In the genomic region with DNA sequence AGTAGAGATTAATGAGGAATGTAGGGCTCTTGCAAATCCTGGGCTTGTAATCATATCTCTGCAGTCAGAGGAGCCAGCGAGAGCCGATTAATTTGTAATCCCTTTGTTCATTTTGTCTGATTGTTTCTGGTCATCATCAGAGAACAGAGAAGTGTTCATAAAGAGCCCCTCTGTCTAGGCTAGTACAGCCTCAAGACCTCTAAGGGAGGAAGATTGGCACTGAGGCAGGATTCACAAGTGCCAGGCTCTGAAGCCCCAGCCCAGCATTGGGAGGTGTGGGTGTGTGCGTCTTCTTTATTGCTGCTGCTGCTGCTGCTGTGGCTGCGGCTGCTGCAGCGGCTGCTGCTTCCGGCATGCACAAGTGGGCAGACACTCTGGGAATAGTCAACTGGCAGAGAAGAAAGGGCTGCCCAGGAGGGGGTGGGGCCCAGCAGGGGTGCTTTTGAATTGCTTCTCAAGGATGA, we compare ENCODE assay signal across 11 mouse cellular contexts.
DNase-seq lines count a peak whose midpoint lies in the region; ATAC-seq and TF ChIP-seq lines count a peak whose summit lies in the region.
"Had no signal": no experiment of that assay in that cellular context is flagged by ENCODE, and none has a peak within 500 bp of the region (broad histone marks: within the 10 kb centered on the region; RNA-seq: fewer than 3 reads in every experiment).

No protein-coding gene starts in this region.

- H3K27me3 ChIP-seq in forebrain, embryonic 10.5 days (ENCODE audit: poor library complexity, severe bottlenecking): no peaks in the 10 kb centered on the region
- no peaks in the 10 kb centered on the region for H3K27me3 ChIP-seq in intestine, embryonic 15.5 days (replicated peaks)
- H3K27me3 ChIP-seq: liver, embryonic 13.5 days had no signal

- 0 out of 2 replicates have a peak, but pooled peaks have one; percentile 13 for ATAC-seq in intestine, embryonic 15.5 days

- no peak for DNase-seq in layer of hippocampus, adult 2 months (ENCODE audit: low spot score in 2 of 2)
- DNase-seq in layer of hippocampus, postnatal 14 days (ENCODE audit: low spot score in 2 of 2): no peak
- DNase-seq in forebrain, embryonic 10.5 days (ENCODE audit: extremely low spot score, low spot score): peak; percentile 47
- DNase-seq in retina, adult 2 months (ENCODE audit: low read depth, low spot score): peak; percentile 49
- no peak for DNase-seq in adrenal gland, postnatal 4 days (ENCODE audit: low spot score in 2 of 2)
- DNase-seq in urinary bladder, postnatal 14 days (ENCODE audit: low spot score): no peak
- DNase-seq in ovary, postnatal 14 days (ENCODE audit: low spot score): no peak
- DNase-seq: gastrocnemius, postnatal 14 days; liver, embryonic 13.5 days; right cerebral cortex, postnatal 25 days had no signal

- H3K4me1 ChIP-seq in forebrain, embryonic 10.5 days: peaks cover 89% of the 10 kb centered on the region
- H3K4me1 ChIP-seq in intestine, embryonic 15.5 days (replicated peaks): peaks cover 41% of the 10 kb centered on the region

- H3K36me3 ChIP-seq in forebrain, embryonic 10.5 days (replicated peaks): peaks cover 16% of the 10 kb centered on the region
- H3K36me3 ChIP-seq in intestine, embryonic 15.5 days: no peaks in the 10 kb centered on the region

- 5% methylated on average over 6 of the region's 6 CpGs for WGBS in forebrain, embryonic 10.5 days
- WGBS in intestine, embryonic 15.5 days: 17% methylated on average over 6 of the region's 6 CpGs

- H3K9ac ChIP-seq in intestine, embryonic 15.5 days: no peak overlapping the region
- H3K9ac ChIP-seq: liver, embryonic 13.5 days had no signal

- no peak overlapping the region for H3K4me3 ChIP-seq in layer of hippocampus, adult 2 months
- peak overlapping the region; percentile 23; the same call in 1 of the 2 replicates for H3K4me3 ChIP-seq in forebrain, embryonic 10.5 days
- no peak overlapping the region for H3K4me3 ChIP-seq in intestine, embryonic 15.5 days (replicated peaks)
- H3K4me3 ChIP-seq: liver, embryonic 13.5 days had no signal

- no peaks in the 10 kb centered on the region for H3K9me3 ChIP-seq in forebrain, embryonic 10.5 days
- H3K9me3 ChIP-seq in intestine, embryonic 15.5 days: no peaks in the 10 kb centered on the region
- H3K9me3 ChIP-seq: liver, embryonic 13.5 days had no signal

- TF ChIP-seq CTCF in layer of hippocampus, adult 2 months (conservative IDR thresholded peaks at IDR 0.05): no peak

- H3K27ac ChIP-seq in layer of hippocampus, adult 2 months: peak overlapping the region; percentile 79
- H3K27ac ChIP-seq in forebrain, embryonic 10.5 days: peak overlapping the region; percentile 85
- peak overlapping the region; percentile 70 for H3K27ac ChIP-seq in intestine, embryonic 15.5 days
- H3K27ac ChIP-seq: liver, embryonic 13.5 days had no signal

- H3K4me2 ChIP-seq in intestine, embryonic 15.5 days (replicated peaks): no peak overlapping the region
- H3K4me2 ChIP-seq: liver, embryonic 13.5 days had no signal

Comparison
In these comparisons a context has a peak if more than half of its experiments do, and no peak if none do; other contexts are left out.
1. DNase-seq: peak in forebrain, embryonic 10.5 days (single experiment) and retina, adult 2 months (single experiment); none in layer of hippocampus, adult 2 months (0 of 2), layer of hippocampus, postnatal 14 days (0 of 2), adrenal gland, postnatal 4 days (0 of 2), urinary bladder, postnatal 14 days (single experiment) and ovary, postnatal 14 days (single experiment).
2. Peak in every context shown above with its lines, with median percentiles within 50 percentile points of each other: H3K27ac ChIP-seq.